Mouse (Mus musculus) urinary bladder, adult 18-20 months (tissue): ENCODE results near the gene Srf.

Experiments
- DNase-seq, 2 experiments: peaks; one replicate each; pipeline ENCODE4 v3.0.0; 2022; ENCODE audit warnings: low spot score in 2 of 2, mixed read lengths in 2 of 2

The Srf gene

DNA sequence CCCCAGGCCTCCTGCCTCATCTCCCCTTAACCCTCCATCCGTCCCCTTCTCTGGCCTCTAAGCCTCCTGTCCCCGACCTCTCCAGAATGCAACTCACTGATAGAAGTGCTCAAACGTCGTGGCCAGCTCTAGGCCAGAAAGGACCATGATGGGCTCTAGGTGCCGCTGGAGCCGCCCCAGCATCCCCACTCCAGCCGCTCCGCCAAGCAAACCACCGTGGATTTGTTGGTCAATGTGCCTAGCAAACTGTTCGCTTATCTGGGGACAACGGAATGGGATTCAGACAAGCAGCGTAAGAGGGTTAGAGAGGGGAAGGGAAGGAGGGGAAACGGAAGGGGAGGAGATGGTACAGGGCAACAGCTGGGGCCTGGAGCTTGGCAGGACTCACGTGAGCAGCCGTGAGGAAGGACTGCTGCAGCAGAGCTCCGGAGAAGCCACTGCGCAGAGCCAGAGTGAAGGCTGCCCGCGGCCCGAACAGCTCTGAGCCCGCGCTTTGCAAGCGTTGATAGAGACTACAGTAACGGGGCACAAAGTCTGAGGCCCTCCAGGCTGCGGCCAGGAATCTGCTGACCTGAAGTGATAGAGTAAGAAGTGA is 35.5 kb downstream of the Srf start:
- no peak for DNase-seq

GRCm38 (mm10) chr17:46519971-46520370 is 36.0 kb downstream of the Srf start:
- no peak for DNase-seq

DNA sequence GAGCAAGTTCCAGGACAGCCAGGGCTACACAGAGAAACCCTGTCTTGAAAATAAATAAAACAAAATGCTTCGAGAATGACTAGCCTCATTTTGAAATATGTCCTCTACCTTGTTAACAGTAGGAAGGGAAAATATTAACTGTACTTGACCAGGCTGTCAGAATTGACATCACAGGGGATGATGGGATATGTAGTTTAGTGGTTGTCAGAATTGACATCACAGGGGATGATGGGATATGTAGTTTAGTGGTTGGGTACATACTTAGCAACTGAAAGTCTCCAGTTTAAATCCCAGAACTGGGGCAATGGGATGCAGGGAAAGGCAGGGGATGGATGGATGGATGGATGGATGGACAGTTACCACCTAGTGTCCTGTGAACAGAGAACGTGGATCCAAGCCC is 42.6 kb downstream of the Srf start:
- DNase-seq = no peak

DNA sequence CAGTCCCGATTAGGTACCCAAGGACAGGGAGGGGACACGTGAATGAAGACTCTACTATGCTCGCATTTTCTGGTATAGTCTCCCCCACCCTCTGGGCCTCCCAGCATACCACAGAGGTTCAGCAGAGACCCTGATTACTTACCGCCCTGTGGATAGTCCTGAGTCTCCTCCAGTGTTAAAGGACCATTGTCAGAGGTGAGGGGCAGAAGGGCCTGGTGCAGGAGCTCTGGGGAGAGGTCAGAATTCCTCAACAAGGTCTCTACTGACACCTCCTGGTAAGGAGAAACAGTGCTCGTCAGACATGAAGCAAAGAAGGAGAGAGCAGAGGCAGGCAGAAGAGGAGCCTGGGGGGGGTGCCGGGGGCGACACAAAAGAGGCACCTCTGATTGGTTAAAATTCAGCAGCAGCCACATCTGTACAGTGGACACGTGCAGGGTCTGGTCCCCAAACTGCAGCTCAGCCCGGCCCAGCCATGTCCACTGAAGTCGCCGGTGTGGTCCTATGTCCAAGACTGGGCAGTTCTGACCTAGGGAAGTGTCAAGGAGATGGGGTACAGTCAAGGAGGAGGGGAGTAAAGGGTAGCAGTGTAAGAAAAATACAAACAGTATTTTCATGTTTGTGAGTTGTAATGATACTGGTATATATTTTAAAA is 44.8 kb downstream of the Srf start:
- no peak for DNase-seq

DNA sequence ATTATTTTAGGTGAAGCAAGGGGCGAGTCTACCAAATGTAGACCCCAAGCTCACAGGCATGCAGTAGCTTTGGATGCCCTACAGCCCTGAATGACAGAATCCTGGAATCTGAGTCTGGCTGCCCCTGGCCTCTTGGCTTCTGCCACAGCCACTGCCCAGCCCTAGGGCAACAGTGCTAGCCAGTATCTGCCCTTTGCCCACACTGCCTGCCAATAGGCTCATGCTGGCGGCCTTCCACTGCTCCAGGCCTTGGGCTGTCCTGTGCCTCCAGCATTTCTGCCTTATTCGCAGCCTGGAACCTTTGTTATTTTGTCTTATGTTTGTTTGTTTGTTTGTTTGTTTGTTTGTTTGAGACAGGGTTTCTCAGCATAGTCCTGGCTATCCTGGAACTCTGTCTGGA is 50.4 kb downstream of the Srf start:
- DNase-seq = no peak

- DNase-seq = no peak
Observed at GRCm38 (mm10) chr17:46503847-46504638, 51.9 kb downstream of the Srf start.

DNA sequence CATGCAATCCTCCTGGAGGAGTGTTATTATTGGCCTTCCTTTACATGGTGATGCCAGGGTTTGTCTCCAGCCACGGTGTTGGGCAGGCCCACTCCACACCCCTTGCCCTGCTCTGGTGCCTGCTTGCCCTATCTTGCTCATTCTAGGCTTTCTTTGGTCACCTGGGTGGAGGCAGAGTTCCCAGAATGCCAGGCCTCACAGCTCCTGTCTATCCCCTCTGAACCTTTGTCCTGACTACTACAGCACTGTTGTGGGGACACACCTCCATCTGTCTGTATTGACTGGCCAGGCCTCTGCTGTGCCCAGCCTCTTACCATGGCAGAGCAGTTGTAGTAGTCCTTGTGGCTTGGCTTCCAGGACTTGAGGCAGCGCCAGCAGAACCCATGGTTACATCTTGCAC is 53.2 kb downstream of the Srf start:
- no peak for DNase-seq
